Mouse (Mus musculus) CD4-positive, CD25-positive, alpha-beta regulatory T cell, adult 2 months (primary cell): ENCODE measurements around the gene Nsmce3.

ENCODE experiments used
- DNase-seq: peaks from one replicate; pipeline ENCODE4 v3.0.0-alpha.2; 2012; ENCODE audit warnings: low read depth, low spot score

The Nsmce3 gene

DNA sequence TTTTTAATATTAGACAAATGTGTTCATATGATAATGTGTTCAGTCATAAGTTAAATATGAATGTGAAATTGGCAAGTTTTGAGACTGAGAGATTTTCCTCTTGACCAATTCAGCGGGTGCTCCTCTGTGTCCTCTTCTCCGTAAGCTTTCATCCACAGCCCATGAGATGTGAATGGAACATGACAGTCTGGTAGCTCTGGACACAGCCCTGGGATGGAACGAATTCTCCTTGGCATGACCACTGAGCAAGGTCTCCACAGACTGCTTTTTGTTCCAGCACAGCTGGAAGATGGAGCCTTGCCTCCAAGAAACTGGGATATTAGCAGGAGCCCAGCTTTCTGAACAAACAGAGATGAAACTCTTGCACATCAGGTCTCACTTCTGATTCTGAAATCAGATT is 9.8 kb downstream of the Nsmce3 start:
- DNase-seq = no peak

- no peak for DNase-seq
These were observed 16.2 kb downstream of the Nsmce3 start for GRCm38 (mm10) chr7:64856526-64857082.

DNA sequence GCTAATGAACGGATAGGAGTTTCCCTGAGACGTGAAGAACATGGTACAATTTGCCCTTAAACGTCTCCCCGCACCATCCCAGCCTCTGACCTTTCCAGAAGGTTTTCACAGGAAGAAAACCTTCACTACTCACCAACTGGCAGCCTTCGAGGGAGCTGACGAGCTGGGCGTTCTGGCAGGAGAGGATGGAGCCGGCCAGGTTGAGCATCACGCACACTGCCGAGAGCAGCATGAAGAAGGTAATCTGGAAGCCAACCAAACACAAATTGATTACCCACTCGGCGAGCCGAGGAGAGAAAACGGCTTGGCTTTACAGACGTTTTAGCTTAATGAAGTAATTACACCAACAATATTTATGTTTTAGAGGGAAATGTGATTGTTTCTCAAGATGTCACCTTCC is 16.8 kb downstream of the Nsmce3 start:
- DNase-seq = no peak

DNA sequence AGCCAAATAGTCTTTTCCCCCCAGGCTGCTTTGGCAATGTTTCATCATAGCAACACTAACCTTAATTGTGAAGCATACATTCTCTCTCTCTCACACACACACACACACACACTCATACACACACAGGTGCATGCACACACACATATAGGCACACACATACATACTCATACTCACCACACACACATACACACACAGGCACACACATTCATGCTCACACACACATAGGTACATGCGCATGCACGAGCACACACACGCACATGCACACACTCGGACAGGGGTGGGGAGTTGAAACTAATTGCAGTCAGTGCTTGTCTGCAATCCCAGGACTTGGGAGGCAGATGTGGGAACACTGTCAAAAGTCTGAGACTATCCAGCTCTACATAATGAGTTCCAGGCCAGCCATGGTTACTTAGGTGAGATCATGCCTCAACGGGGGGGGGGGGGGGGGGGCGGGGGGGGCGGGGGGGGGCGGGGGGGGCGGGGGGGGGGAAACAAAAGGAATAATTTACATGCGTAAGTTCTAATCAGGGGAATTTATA is 17.3 kb downstream of the Nsmce3 start:
- no peak for DNase-seq

- DNase-seq = peak; percentile 21
These were observed 22.0 kb downstream of the Nsmce3 start for GRCm38 (mm10) chr7:64850791-64851190.

DNA sequence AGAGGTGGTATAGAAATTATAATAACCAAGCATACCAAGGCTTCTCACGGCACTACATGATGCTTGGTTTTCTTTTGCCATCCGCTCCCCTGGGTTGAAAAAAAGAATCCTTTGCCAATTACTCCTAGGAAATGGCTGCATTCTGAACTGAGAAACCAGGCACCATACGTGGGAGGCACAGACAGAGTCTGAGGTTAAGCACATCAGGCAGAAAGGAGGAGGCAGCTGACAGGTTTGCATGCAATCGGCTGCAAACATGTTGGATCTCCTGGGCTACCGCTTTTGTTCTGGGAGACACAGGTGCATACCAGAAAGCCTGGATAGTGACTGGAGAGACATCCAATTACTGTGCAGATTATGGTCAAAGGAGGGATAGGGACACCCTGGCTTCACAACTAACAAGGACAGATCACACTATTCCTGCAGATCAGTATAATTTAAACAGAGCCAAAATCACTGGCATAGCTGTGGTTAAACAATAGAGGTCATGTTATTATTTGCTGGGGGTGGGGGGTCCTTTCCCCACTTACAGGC is 25.4 kb downstream of the Nsmce3 start:
- DNase-seq = no peak

DNA sequence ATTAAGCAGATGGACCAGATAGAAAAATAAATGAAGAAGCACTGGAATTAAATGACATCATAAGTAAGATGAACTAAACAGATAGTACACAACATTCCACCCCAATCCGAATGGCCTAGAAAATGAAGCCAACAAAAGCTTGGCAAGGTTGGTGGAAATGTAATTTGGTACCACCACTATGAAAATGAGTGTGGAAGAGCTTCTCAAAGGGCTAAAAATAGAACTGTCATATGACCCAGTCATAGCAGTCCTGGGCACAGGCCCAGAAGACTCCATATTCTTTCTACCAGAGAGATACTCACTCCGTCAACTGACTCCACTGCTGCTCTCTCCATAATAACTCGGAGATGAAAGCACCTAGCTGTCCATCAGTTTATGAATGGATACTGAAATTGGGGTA is 26.7 kb downstream of the Nsmce3 start:
- DNase-seq = no peak

DNA sequence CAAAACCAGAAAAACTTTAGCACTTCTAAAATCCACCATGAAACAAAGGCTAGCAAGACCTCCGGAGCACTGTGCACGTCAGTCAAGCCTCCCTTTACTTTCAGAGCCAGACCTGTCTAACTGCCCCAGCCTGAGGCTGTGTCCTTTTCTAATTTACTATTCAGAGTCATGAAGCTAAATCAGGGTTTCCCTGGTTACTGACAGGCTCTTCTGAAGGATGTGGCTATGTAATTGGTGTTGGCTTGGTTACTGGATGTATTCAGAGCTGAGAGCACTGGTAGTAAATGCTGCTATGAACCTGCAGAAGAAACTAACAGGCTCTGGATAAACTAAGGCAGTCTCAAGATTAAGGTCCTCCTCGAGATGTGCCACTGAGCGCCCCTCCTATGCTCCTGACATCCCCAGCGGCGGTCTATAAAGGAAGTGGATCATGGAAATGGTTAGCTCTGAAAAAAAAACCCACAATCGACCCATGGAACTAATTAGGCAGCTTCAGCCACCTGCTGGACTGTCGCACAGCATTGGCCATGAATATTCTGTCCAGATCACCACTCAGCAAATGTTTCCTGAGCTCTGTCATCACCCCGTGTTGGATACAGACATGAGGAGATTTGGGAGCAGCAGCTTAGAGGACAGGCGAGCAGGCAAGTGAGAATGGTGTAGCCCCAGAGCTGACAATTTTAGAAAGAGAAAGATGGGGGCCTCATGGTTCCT is 31.7 kb downstream of the Nsmce3 start:
- no peak for DNase-seq

- no peak for DNase-seq
These were observed 32.3 kb downstream of the Nsmce3 start for GRCm38 (mm10) chr7:64840576-64840895.

DNA sequence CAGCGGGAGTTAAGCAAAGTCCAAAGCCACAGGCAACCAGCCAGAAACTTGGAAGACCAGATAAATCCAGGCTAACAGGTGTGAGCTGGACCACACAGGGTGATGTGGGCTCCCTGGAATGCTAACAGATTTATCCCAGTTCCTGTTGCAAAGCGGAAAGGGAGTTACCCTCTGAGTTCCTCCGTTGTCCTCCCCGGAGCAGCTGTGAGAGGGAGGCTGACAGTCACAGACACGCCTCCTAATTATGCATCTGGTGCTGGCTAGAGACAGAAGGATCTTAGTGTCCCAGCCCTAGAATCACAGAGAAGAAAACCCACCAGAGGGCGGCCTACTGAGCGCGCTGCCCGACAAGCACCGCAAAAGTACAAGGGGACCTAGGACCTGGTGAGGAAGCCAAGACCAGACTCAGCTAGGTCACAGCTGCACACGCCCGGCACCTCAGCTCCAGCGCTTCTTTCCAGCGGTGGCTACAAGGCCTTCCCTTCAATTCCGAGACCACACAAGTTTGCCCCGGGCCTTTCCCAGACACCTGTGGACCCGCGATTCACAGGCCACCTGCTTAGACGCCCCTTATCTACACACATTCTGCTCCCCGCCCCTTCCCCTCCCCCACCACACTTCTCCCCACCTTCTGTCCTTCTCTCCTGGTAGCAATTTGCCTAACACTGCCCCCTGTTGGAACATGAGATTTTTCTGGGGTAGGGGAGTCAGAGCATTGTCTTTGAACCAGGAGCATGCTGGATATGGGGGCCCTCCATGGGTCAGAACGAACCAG is 32.8 kb downstream of the Nsmce3 start:
- no peak for DNase-seq

GRCm38 (mm10) chr7:64839281-64839680 is 33.5 kb downstream of the Nsmce3 start:
- DNase-seq = no peak

DNA sequence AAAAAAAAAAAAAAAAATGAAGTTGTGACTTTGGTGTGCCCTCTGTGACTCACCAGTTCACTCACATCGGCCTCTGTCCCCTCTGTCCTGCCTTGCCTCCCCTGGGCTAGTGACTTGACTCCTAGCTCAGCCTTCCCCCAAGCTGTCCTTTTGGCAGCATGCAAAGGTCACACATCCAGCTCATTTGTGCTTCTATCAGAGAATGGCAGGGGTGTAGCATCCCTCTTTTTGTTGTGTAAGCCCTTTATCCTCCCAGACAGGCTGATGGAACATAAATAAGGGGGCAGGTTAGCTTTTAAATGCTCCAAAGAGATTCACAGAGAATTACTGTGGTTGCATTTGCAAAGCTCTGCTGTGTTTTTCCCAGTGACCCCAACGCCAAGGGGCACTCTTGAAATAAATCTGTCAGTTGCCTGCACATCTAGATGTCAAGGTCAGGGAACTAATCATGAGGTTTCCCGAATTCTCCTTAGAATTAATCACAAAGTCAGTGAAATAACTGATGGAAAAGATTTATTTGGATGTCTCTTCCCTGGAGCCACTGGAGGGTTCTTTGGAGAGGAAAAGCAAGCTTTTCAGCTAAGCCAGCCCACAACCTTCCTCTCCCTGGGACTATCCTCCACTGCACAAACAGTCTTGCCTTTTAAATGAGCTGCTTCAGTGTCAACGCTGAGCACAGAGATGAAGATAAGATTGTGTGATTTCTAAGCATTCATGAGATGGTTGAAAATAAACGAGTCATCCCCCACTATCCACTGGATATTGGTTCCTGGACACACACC is 42.4 kb downstream of the Nsmce3 start:
- DNase-seq = no peak

GRCm38 (mm10) chr7:64821081-64821480 is 51.7 kb downstream of the Nsmce3 start:
- DNase-seq = no peak

- no peak for DNase-seq
These were observed 53.1 kb downstream of the Nsmce3 start for GRCm38 (mm10) chr7:64819683-64820082.
